Mouse (Mus musculus): Measurements from ENCODE around the gene Ear14. TPM values are rescaled to one million over a fixed set of nuclear protein-coding genes. Genes with fewer than 3 reads are reported as not detected.
"Not testable (repeated sequence)": the region's sequence is repeated elsewhere in the genome, so short reads cannot be mapped to it uniquely, and the experiment has no call there.

The Ear14 gene
- total RNA-seq, 2 experiments from 2014 or later, result not detected

DNA sequence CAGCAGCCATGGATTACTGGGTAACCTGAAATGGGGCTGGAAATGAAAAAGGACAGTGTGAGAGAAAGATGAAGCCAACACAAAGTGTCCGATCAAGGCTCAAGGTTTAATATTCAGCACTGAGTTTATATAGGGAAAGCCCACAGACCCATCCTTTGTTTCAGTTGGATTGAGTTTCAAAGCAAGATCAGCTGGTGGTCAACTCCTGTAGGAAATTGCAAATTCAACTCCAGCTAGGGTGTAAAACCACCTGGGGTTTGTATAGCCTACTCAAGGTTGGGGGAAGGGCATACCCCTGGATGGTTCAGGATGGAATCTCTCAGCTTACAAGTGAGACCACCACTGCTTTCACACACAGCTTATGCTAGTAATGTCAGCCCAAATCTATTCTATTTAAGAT, 44.5 kb downstream of the Ear14 start:
- intact Hi-C loops (cut with DNase I), result no loop called here
- no peak for DNase-seq

DNA sequence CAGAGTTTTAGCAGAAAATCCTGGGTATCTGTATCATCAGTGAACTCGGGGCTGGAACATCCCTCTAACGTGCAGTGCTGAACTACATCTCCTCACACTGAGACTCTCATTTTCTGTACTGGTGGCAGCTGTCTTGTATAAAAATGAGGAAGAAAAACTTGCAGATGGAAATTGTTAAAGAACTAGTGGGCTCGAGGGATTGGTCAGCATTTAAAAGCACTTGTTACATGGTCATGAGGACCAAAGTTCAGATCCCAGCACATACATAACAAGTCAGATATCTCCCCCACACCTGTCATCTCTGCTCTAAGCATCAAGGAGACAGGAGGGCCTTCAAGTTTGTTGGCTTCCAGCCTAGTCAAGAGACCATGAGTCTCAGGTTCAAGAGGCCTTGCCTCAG, 47.2 kb downstream of the Ear14 start:
- intact Hi-C loops (cut with DNase I), result no loop called here
- DNase-seq, result no peak

DNA sequence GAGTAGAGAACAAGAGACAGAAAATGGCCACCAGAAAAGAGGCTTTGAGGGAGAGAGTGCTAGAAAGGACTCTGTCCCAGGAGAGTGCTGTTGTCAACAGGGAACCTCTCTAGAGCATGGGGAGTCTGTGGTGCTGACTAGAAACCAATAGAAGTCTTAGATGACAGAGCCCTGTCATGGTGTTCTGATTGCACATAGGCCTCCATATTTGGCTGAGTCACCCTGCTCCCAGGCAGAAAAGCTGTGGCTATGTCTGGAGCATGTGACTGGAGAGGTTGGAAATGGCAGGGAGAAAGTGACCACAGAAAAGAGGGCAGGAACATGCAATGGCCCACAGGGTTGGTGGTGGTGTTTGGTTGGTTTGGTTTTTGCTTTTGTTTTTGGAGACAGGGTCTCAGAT, 49.0 kb downstream of the Ear14 start:
- intact Hi-C loops (cut with DNase I); DNase-seq: not testable (repeated sequence)

DNA sequence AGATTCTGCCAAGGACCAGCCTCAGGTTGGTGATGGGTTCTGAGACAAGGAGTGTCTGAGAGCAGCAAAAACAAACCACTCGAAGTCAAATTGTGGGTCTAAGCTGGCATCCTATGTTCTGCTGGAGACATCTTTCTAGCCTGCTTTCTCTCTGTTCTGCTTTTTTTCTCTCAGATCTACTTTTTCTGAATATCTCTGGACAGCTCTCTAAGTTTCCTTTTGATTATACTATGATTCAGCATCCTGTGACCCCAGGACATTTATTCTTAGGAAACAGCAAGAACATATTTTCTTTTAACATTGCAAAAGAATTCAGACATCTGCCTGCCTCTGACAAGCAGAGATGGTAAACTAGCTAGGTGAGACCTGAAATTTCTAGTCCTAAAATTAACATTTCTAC, 50.4 kb downstream of the Ear14 start:
- intact Hi-C loops (cut with DNase I), result no loop called here
- no peak for DNase-seq

Other genes starting within 250 kb of the Ear14 start
- 1 to 10 TPM in 1 of 2 experiments, under 1 TPM in 1; 0.39 to 1.2 TPM for gene Pnp2, start 247.4 kb upstream of the Ear14 start, total RNA-seq (2021)
- under 1 TPM in 1 of 2 experiments, not detected in 1; 0.22 TPM for gene Rnase10, start 195.6 kb upstream of the Ear14 start, total RNA-seq (2021)
- gene Rnase9, start 161.5 kb upstream of the Ear14 start, total RNA-seq (2021), result not detected
- gene Rnase11, start 153.2 kb upstream of the Ear14 start, total RNA-seq (2021), result not detected
- not detected for gene Rnase12, start 145.7 kb upstream of the Ear14 start, total RNA-seq (2021)
- gene Olfr750, start 129.0 kb upstream of the Ear14 start, total RNA-seq (2021), result not detected
- gene Rnase4, start 112.3 kb upstream of the Ear14 start, total RNA-seq (2021), result 10 to 100 TPM; 45.7 to 58.6 TPM
- gene Ang, start 112.2 kb upstream of the Ear14 start, total RNA-seq (2021), result 1 to 10 TPM; 5.8 to 6.5 TPM
- gene Eddm3b, start 89.0 kb upstream of the Ear14 start, total RNA-seq (2021), result not detected
- gene Rnase6, start 79.5 kb upstream of the Ear14 start, total RNA-seq (2021), result 1 to 10 TPM in 1 of 2 experiments, under 1 TPM in 1; 0.43 to 1.1 TPM
- not detected for gene Rnase1, start 56.6 kb upstream of the Ear14 start, total RNA-seq (2021)
- not detected for gene Rnase2b, start 41.1 kb upstream of the Ear14 start, total RNA-seq (2021)
- gene Ang2, start 4.2 kb upstream of the Ear14 start, total RNA-seq (2021), result not detected
- gene Rnase2a, start 52.7 kb downstream of the Ear14 start, total RNA-seq (2021), result not detected
- gene Gm7247, start 158.4 kb downstream of the Ear14 start, total RNA-seq (2021), result not detected
- gene Vmn2r88, start 207.4 kb downstream of the Ear14 start, total RNA-seq (2021), result not detected
- gene Vmn2r89, start 248.5 kb downstream of the Ear14 start, total RNA-seq (2021), result not detected

All from heart, postnatal 14 days (tissue).